Mouse (Mus musculus) stomach, postnatal 0 days (tissue): ENCODE results near the gene Grid1.

Experiments
- CTCF ChIP-seq: IDR thresholded peaks from 2 replicates; pipeline ENCODE4 v1.5.1; 2016; ENCODE audit warnings: antibody characterized with exemption, low read depth, mild to moderate bottlenecking, moderate library complexity
- EP300 ChIP-seq: optimal IDR thresholded peaks from 2 replicates; pipeline ENCODE3; 2016; ENCODE audit warnings: antibody characterized with exemption

DNA sequence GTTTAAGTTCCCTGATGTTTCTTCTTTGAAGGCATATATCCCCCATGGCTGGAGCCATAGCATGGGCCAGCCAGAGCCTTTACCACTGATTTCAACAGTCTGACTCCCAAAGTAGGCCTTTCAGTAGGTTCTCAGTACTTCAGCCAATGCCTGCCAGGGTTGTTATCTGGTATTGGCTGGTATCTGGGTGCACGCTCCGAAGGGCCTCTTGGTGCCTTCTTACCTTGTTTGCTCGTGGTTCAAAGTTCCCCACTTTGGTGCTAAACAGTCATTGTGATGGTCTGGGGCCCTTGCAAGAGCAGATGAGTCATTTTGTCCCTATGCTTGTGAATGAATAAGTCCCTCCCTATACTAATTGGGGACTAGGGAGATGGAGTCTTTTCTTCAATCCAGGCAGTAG lies 377.5 kb downstream of the Grid1 start:
- TF ChIP-seq EP300 (no peak), CTCF (no peak)
